Comparison of ENCODE assay signal across 13 mouse cellular contexts in the genomic region with DNA sequence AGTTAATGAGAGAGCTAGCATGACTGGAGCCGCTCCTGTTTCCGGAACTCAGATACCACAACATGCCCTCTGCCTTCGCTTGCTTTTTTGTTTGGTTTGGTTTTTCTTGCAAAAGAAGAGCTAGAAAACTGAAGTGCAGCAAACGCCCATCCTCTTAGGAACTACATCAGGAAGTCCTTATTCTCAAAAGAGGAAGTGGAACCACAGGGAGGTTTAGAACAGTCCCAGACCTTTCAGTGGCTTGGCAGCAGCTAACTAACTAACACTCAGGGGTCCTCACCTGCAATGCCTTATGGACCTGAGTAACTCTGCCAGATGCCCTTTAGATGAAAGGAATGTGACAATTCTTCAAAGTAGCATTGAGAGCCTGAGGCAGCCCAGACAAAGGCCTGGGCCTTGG.
A peak's percentile ranks its signal among the peaks of the same experiment; 100 is the strongest.
DNase-seq lines count a peak whose midpoint lies in the region; ATAC-seq and TF ChIP-seq lines count a peak whose summit lies in the region.
"Had no signal": no experiment of that assay in that cellular context is flagged by ENCODE, and none has a peak within 500 bp of the region (broad histone marks: within the 10 kb centered on the region; RNA-seq: fewer than 3 reads in every experiment).

No protein-coding gene starts in this region.

- peaks cover 3% of the 10 kb centered on the region for H3K9me3 ChIP-seq in CH12.LX (replicated peaks; ENCODE audit: low read length)
- H3K9me3 ChIP-seq: neural tube, embryonic 12.5 days had no signal

- H3K36me3 ChIP-seq in kidney, adult 2 months (ENCODE audit: control insufficient read depth, insufficient read depth, low read length): no peaks in the 10 kb centered on the region
- H3K36me3 ChIP-seq in CH12.LX (replicated peaks in 1 of 2; ENCODE audit: control insufficient read depth in 1 of 2, insufficient read depth in 1 of 2, low read length in 1 of 2): no peaks in the 10 kb centered on the region
- H3K36me3 ChIP-seq: neural tube, embryonic 12.5 days had no signal

- 82% methylated on average over 4 of the region's 4 CpGs for WGBS in kidney, adult 2 months

- H3K27ac ChIP-seq in kidney, adult 2 months (ENCODE audit: insufficient read depth, low read depth, low read length): no peak overlapping the region
- no peak overlapping the region for H3K27ac ChIP-seq in CH12.LX (ENCODE audit: insufficient read depth, low read depth)
- H3K27ac ChIP-seq: neural tube, embryonic 12.5 days had no signal

- peak; percentile 7 for DNase-seq in kidney, adult 2 months
- DNase-seq in kidney, adult 11 months: no peak
- peak; percentile 61 for DNase-seq in CH12.LX (ENCODE audit: extremely low read depth)
- DNase-seq in ovary, postnatal 36 days (ENCODE audit: low spot score): no peak
- DNase-seq in urinary bladder, adult 2 months (ENCODE audit: low spot score): no peak
- DNase-seq in left cerebral cortex, postnatal 36 days (ENCODE audit: low spot score in 2 of 2): no peak
- DNase-seq: cerebellum, adult 9-11 months; heart, postnatal 10 days had no signal

- peak overlapping the region; percentile 11; the same call in 1 of the 2 replicates for H3K4me2 ChIP-seq in CH12.LX (ENCODE audit: insufficient read depth, low read depth, poor library complexity, severe bottlenecking)
- H3K4me2 ChIP-seq: neural tube, embryonic 12.5 days had no signal

- H3K9ac ChIP-seq in CH12.LX (ENCODE audit: insufficient read depth, low read depth): no peak overlapping the region
- H3K9ac ChIP-seq: neural tube, embryonic 12.5 days had no signal

- no peak overlapping the region for H3K4me3 ChIP-seq in kidney, adult 2 months (ENCODE audit: insufficient read depth, low read depth, low read length)
- no peak overlapping the region for H3K4me3 ChIP-seq in CH12.LX (replicated peaks in 1 of 3; ENCODE audit: low read depth in 2 of 3, low read length in 2 of 3, poor library complexity in 1 of 3)
- H3K4me3 ChIP-seq: neural tube, embryonic 12.5 days had no signal

- no peak for TF ChIP-seq POLR2A in kidney, adult 2 months (IDR thresholded peaks at IDR 0.05; ENCODE audit: low read depth, low read length)
- no peak for TF ChIP-seq POLR2A in CH12.LX (IDR thresholded peaks at IDR 0.05; ENCODE audit: low read depth, low read length)

- no peak for TF ChIP-seq RAD21 in CH12.LX (IDR thresholded peaks at IDR 0.05; ENCODE audit: low read depth, low read length)

- intact Hi-C loops in left cerebral cortex, postnatal 36 days (cut with DNase I): no loop called here

- TF ChIP-seq CTCF in kidney, adult 2 months (conservative IDR thresholded peaks at IDR 0.05; ENCODE audit: insufficient read depth, insufficient read length, low read depth, low read length): no peak
- TF ChIP-seq CTCF in CH12.LX (conservative IDR thresholded peaks at IDR 0.05 in 1 of 2, IDR thresholded peaks at IDR 0.05 in 1 of 2; ENCODE audit: low read depth in 2 of 2, low read length in 2 of 2): no peak

- ATAC-seq in hematopoietic stem cell, adult 5-6 weeks (replicated peaks in 1 of 2; ENCODE audit: insufficient read depth in 1 of 2, low FRiP score in 2 of 2, low TSS enrichment in 1 of 2, low read depth in 1 of 2, poor library complexity in 2 of 2, severe bottlenecking in 2 of 2): peak; percentile 83 to 89
- ATAC-seq in megakaryocyte, adult 5-6 weeks (ENCODE audit: poor library complexity, severe bottlenecking): peak; percentile 76
- ATAC-seq: CD4-positive, CD25-positive, alpha-beta regulatory T cell, adult 4 months; inflammation-experienced regulatory T-cells, adult 6 months had no signal

- in situ Hi-C loops in CH12.LX (cut with MboI; ENCODE audit: low pct_ligation_motif_present, low pct_unique_long_range_greater_than_20kb, low sequenced_read_pairs): no loop called here

- H3K4me1 ChIP-seq in kidney, adult 2 months (ENCODE audit: control insufficient read depth, insufficient read depth, low read length): no peaks in the 10 kb centered on the region
- peaks cover 10 to 24% of the 10 kb centered on the region in 2 experiments for H3K4me1 ChIP-seq in CH12.LX (ENCODE audit: control insufficient read depth in 1 of 2, insufficient read depth in 2 of 2)

- no peaks in the 10 kb centered on the region for H3K27me3 ChIP-seq in kidney, adult 2 months (replicated peaks; ENCODE audit: control insufficient read depth, insufficient read depth, low read length)
- H3K27me3 ChIP-seq in CH12.LX (replicated peaks): no peaks in the 10 kb centered on the region
- H3K27me3 ChIP-seq: neural tube, embryonic 12.5 days had no signal

- peak; percentile 86 for TF ChIP-seq EP300 in CH12.LX (IDR thresholded peaks at IDR 0.05; ENCODE audit: low read length)

- dilution Hi-C loops in CH12.LX (cut with MboI; ENCODE audit: extremely low pct_ligation_motif_present, extremely low pct_unique_long_range_greater_than_20kb, low sequenced_read_pairs): no loop called here

- H3K79me2 ChIP-seq in CH12.LX (replicated peaks; ENCODE audit: control insufficient read depth, extremely low read depth, insufficient read depth, poor library complexity, severe bottlenecking): no peaks in the 10 kb centered on the region

TF ChIP-seq in CH12.LX, 34 proteins besides CTCF, POLR2A, EP300 and RAD21:
- TF ChIP-seq ELF1 (IDR thresholded peaks at IDR 0.05; ENCODE audit: low read depth, low read length) (peak; percentile 37; the same call in 1 of the 2 replicates), IRF4 (IDR thresholded peaks at IDR 0.05; ENCODE audit: low read depth, low read length) (peak; percentile 84), POLR2AphosphoS2 (IDR thresholded peaks at IDR 0.05; ENCODE audit: low read depth, low read length) (no peak), MAX (IDR thresholded peaks at IDR 0.05; ENCODE audit: low read length) (no peak), E2F4 (IDR thresholded peaks at IDR 0.05; ENCODE audit: insufficient replicate concordance, low read depth, low read length) (no peak), MEF2A (IDR thresholded peaks at IDR 0.05; ENCODE audit: borderline replicate concordance, low read depth, low read length) (no peak), NRF1 (IDR thresholded peaks at IDR 0.05; ENCODE audit: low read depth, low read length) (no peak), ZKSCAN1 (IDR thresholded peaks at IDR 0.05; ENCODE audit: borderline replicate concordance, low read depth, low read length) (no peak), MYC (IDR thresholded peaks at IDR 0.05; ENCODE audit: low read depth, low read length) (no peak), USF2 (conservative IDR thresholded peaks at IDR 0.05; ENCODE audit: low read depth, low read length) (no peak), RCOR1 (conservative IDR thresholded peaks at IDR 0.05; ENCODE audit: low read depth, low read length) (no peak), GABPA (IDR thresholded peaks at IDR 0.05; ENCODE audit: insufficient replicate concordance, low read depth, low read length) (no peak), TBP (conservative IDR thresholded peaks at IDR 0.05; ENCODE audit: low read depth, low read length) (no peak), BHLHE40 (IDR thresholded peaks at IDR 0.05; ENCODE audit: low read depth, low read length) (no peak), MAFK (IDR thresholded peaks at IDR 0.05; ENCODE audit: insufficient replicate concordance, low read length) (no peak), HCFC1 (IDR thresholded peaks at IDR 0.05; ENCODE audit: low read depth, low read length) (no peak), SIN3A (IDR thresholded peaks at IDR 0.05; ENCODE audit: low read length) (no peak)

Comparison
In these comparisons a context has a peak if more than half of its experiments do, and no peak if none do; other contexts are left out.
1. DNase-seq: peak in kidney, adult 2 months (single experiment) and CH12.LX (single experiment); none in kidney, adult 11 months (single experiment), ovary, postnatal 36 days (single experiment), urinary bladder, adult 2 months (single experiment) and left cerebral cortex, postnatal 36 days (0 of 2).